10 mouse cellular contexts compared by ENCODE assay signal in genomic region chr8:88244298-88244697, GRCm38 (mm10). TPM values are rescaled to one million over a fixed set of nuclear protein-coding genes. Genes with fewer than 3 reads are reported as not detected.
DNase-seq lines count a peak whose midpoint lies in the region; ATAC-seq lines count a peak whose summit lies in the region.
"Had no signal": no experiment of that assay in that cellular context is flagged by ENCODE, and none has a peak within 500 bp of the region (broad histone marks: within the 10 kb centered on the region; RNA-seq: fewer than 3 reads in every experiment).

No protein-coding gene starts in this region.

- intact Hi-C loops in heart, postnatal 14 days (cut with DNase I): loop anchor here (5.0 kb wide), 2 partner anchors 82 to 127 kb away; partner anchors contain the start of gene Cnep1r1

- peak; percentile 54 for DNase-seq in kidney, adult 11 months
- peak; percentile 68 for DNase-seq in NIH3T3 (ENCODE audit: low read depth)
- peak; percentile 57 for DNase-seq in cerebellum, adult 9-11 months
- peak; percentile 62 to 75 for DNase-seq in heart, postnatal 14 days
- peak; percentile 63 to 65 for DNase-seq in layer of hippocampus, postnatal 10 days (ENCODE audit: low spot score in 2 of 2)
- DNase-seq in mesoderm, embryonic 11.5 days (ENCODE audit: low read depth, low spot score): peak; percentile 51
- DNase-seq in splenic B cell, adult 2 months (ENCODE audit: low read depth, low spot score): peak; percentile 75

- no peak overlapping the region for H3K4me3 ChIP-seq in kidney, embryonic 15.5 days (replicated peaks)
- H3K4me3 ChIP-seq: embryonic facial prominence, embryonic 13.5 days; megakaryocyte, embryonic 14.5 days had no signal

- H3K27me3 ChIP-seq in kidney, embryonic 15.5 days: no peaks in the 10 kb centered on the region
- no peaks in the 10 kb centered on the region for H3K27me3 ChIP-seq in splenic B cell, adult 2 months (ENCODE audit: control insufficient read depth, insufficient read depth, low read length, poor library complexity, severe bottlenecking)
- H3K27me3 ChIP-seq: embryonic facial prominence, embryonic 13.5 days; megakaryocyte, embryonic 14.5 days had no signal

- 86% methylated on average over 4 of the region's 4 CpGs for WGBS in kidney, embryonic 15.5 days

- H3K9ac ChIP-seq in kidney, embryonic 15.5 days: no peak overlapping the region
- H3K9ac ChIP-seq: embryonic facial prominence, embryonic 13.5 days had no signal

- no peak overlapping the region for H3K27ac ChIP-seq in kidney, embryonic 15.5 days
- H3K27ac ChIP-seq: embryonic facial prominence, embryonic 13.5 days had no signal

- H3K4me1 ChIP-seq in kidney, embryonic 15.5 days: no peaks in the 10 kb centered on the region
- H3K4me1 ChIP-seq: embryonic facial prominence, embryonic 13.5 days had no signal

- no peaks in the 10 kb centered on the region for H3K9me3 ChIP-seq in kidney, embryonic 15.5 days (replicated peaks)
- H3K9me3 ChIP-seq: embryonic facial prominence, embryonic 13.5 days; megakaryocyte, embryonic 14.5 days had no signal

- no peak for ATAC-seq in kidney, embryonic 15.5 days (replicated peaks; ENCODE audit: low FRiP score)

- peaks cover 44% of the 10 kb centered on the region for H3K36me3 ChIP-seq in kidney, embryonic 15.5 days
- 0 out of 2 replicates have a peak, but pooled peaks cover 4% of the 10 kb centered on the region for H3K36me3 ChIP-seq in splenic B cell, adult 2 months (ENCODE audit: control insufficient read depth, insufficient read depth, low read length, poor library complexity, severe bottlenecking)

- no peak overlapping the region for H3K4me2 ChIP-seq in kidney, embryonic 15.5 days
- H3K4me2 ChIP-seq: embryonic facial prominence, embryonic 13.5 days had no signal

RNA-seq across cellular contexts. Expression of gene Adcy7, which starts 27.9 kb away (rescaled TPM):
- 2.9 and 3.1 TPM in 2 replicates for polyA plus RNA-seq in kidney, embryonic 15.5 days (2015; fragmentation: Nextera tagmentation; extraction: Ambion mirVana)
- total RNA-seq in heart, postnatal 14 days (2021): 1 to 10 TPM; 7.5 to 9.8 TPM
- total RNA-seq in layer of hippocampus, postnatal 10 days (2021): 1 to 10 TPM; 5.0 to 6.1 TPM

RNA-seq across cellular contexts. Expression of gene Tent4b, which starts 45.3 kb away (rescaled TPM):
- 8.5 and 8.9 TPM in 2 replicates for polyA plus RNA-seq in kidney, embryonic 15.5 days (2015; fragmentation: Nextera tagmentation; extraction: Ambion mirVana)
- total RNA-seq in heart, postnatal 14 days (2021): 10 to 100 TPM; 17.6 to 17.8 TPM
- total RNA-seq in layer of hippocampus, postnatal 10 days (2021): 10 to 100 TPM; 34.3 to 37.0 TPM
